Mouse (Mus musculus) hindbrain, embryonic 16.5 days (tissue): Measurements from ENCODE around the gene Agtpbp1. TPM values are rescaled to one million over a fixed set of nuclear protein-coding genes. Genes with fewer than 3 reads are reported as not detected.

Source experiments
- ATAC-seq: fragments of 200-750 bp; cut with Nextera tagmentation; 2 replicates; pipeline ENCODE4 v1.8.0; 2017; ENCODE audit warnings: moderate TSS enrichment, moderate library complexity
- H3K27ac ChIP-seq: fragments of 300-500 bp; sonication (generic); 2 replicates; pipeline ENCODE4 v1.5.1; 2014; ENCODE audit warnings: low read depth, mild to moderate bottlenecking, control low read depth, low read length, moderate library complexity
- H3K27me3 ChIP-seq: fragments of 300-500 bp; sonication (generic); replicated peaks from 2 replicates; pipeline ENCODE4 v1.6.1; 2014; ENCODE audit warnings: low read length; ENCODE audit not compliant: control insufficient read depth, insufficient read depth
- H3K36me3 ChIP-seq: fragments of 300-500 bp; sonication (generic); 2 replicates; pipeline ENCODE4 v1.6.1; 2014; ENCODE audit warnings: mild to moderate bottlenecking, low read length, moderate library complexity, mixed read lengths; ENCODE audit not compliant: control insufficient read depth, insufficient read depth
- H3K4me1 ChIP-seq: fragments of 300-500 bp; sonication (generic); 2 replicates; pipeline ENCODE4 v1.6.1; 2014; ENCODE audit warnings: low read depth, low read length; ENCODE audit not compliant: control insufficient read depth, insufficient read depth
- H3K4me2 ChIP-seq: fragments of 300-500 bp; sonication (generic); 2 replicates; pipeline ENCODE4 v1.6.1; 2014; ENCODE audit warnings: mild to moderate bottlenecking, low read length, control low read depth, moderate library complexity
- H3K4me3 ChIP-seq: fragments of 300-500 bp; sonication (generic); 2 replicates; pipeline ENCODE4 v1.5.1; 2014; ENCODE audit warnings: mild to moderate bottlenecking, low read length, control low read depth, moderate library complexity
- H3K9ac ChIP-seq: fragments of 300-500 bp; sonication (generic); 2 replicates; pipeline ENCODE4 v1.6.1; 2014; ENCODE audit warnings: low read depth, mild to moderate bottlenecking, control low read depth, low read length, moderate library complexity
- H3K9me3 ChIP-seq: fragments of 300-500 bp; sonication (generic); 2 replicates; pipeline ENCODE4 v1.6.1; 2014; ENCODE audit warnings: mild to moderate bottlenecking, low read length, moderate library complexity; ENCODE audit not compliant: control insufficient read depth
- WGBS: fragments of 180-500 bp; shearing (Covaris S2); extraction: QIAGEN DNeasy Blood & Tissue Kit; methylation state at CpG from one replicate; pipeline ENCODE4 v1.1.7; 2014; 5-methylcytosine and 5-hydroxymethylcytosine counted together
- polyA plus RNA-seq: library from polyadenylated mRNA; unstranded; fragments of >200 nt; fragmentation: Nextera tagmentation; extraction: Ambion mirVana; gene quantifications from 2 replicates; pipeline ENCODE4 v1.2.1, GENCODE M21; 2015

The Agtpbp1 gene
- polyA plus RNA-seq, 1 experiment from 2014 or later, result 69.0 TPM

GRCm38 (mm10) chr13:59505867-59506266, 79.2 kb downstream of the Agtpbp1 start:
- Histone ChIP-seq H3K9me3 (no peaks in the 10 kb centered on the region), H3K4me2 (no peak overlapping the region), H3K9ac (no peak overlapping the region), H3K27me3 (no peaks in the 10 kb centered on the region), H3K4me1 (no peaks in the 10 kb centered on the region; the same call in 1 of the 2 replicates), H3K4me3 (no peak overlapping the region), H3K27ac (no peak overlapping the region), H3K36me3 (peaks cover 12% of the 10 kb centered on the region)
- ATAC-seq, result no peak
- whole genome bisulfite sequencing, result 74% methylated on average over 4 of the region's 4 CpGs

DNA sequence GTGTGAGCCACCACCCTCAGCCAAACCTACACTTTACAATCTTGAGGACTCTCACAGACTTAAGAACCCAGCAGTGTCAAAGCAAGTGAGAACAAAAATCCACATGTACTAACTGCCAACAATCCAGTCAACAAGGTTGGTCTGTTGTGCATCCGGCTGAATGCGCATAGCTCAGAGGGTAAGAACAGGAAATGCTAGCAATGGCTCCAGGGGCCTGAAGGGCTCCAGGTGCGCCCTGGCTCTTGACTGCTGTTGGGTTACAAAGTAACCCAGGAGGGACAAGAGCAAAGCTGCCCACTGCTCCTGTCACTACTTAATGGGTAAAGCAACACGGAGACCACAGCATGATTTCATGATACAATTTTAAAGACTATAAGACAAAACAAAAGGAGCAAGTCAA, 81.4 kb downstream of the Agtpbp1 start:
- H3K4me1 ChIP-seq, result no peaks in the 10 kb centered on the region; the same call in 1 of the 2 replicates
- H3K27ac ChIP-seq, result no peak overlapping the region
- H3K4me2 ChIP-seq, result no peak overlapping the region
- no peaks in the 10 kb centered on the region for H3K27me3 ChIP-seq
- 81% methylated on average over 4 of the region's 4 CpGs for WGBS
- no peaks in the 10 kb centered on the region for H3K9me3 ChIP-seq
- ATAC-seq, result no peak
- no peak overlapping the region for H3K4me3 ChIP-seq
- no peak overlapping the region for H3K9ac ChIP-seq
- H3K36me3 ChIP-seq, result peaks cover 20% of the 10 kb centered on the region

- ATAC-seq, result no peak
- no peaks in the 10 kb centered on the region for H3K27me3 ChIP-seq
- no peaks in the 10 kb centered on the region for H3K9me3 ChIP-seq
- H3K4me3 ChIP-seq, result no peak overlapping the region
- H3K36me3 ChIP-seq, result peaks cover 15% of the 10 kb centered on the region
- 89% methylated on average over 6 of the region's 6 CpGs for WGBS
- no peak overlapping the region for H3K27ac ChIP-seq
- peaks cover 2% of the 10 kb centered on the region for H3K4me1 ChIP-seq
- H3K9ac ChIP-seq, result no peak overlapping the region
- no peak overlapping the region for H3K4me2 ChIP-seq
Observed at GRCm38 (mm10) chr13:59499831-59500230, 85.2 kb downstream of the Agtpbp1 start.

DNA sequence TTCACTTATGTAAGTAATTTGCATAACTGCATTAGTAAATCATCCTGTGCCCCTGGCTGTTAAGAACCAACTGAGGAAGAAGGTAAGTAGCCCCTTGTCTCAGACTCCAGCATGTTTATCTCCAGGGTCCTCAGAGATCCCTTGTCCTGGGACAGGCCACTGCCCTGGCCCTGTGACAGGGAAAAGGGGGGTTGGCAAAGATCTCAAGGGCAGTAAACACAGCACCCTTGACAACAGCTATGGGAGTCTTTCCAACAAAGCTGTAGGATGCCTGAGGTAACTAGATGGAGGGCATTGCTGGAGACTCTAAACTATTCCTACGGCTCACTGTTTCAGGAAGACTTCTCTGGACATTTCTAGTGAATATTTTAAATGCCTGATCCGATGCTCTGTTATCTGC, 85.7 kb downstream of the Agtpbp1 start:
- Histone ChIP-seq H3K9me3 (no peaks in the 10 kb centered on the region), H3K4me3 (no peak overlapping the region), H3K4me2 (no peak overlapping the region), H3K36me3 (peaks cover 20% of the 10 kb centered on the region), H3K27ac (no peak overlapping the region), H3K4me1 (peaks cover 2% of the 10 kb centered on the region), H3K9ac (no peak overlapping the region), H3K27me3 (no peaks in the 10 kb centered on the region)
- no peak for ATAC-seq
- WGBS, result 81% methylated on average over 2 of the region's 2 CpGs

DNA sequence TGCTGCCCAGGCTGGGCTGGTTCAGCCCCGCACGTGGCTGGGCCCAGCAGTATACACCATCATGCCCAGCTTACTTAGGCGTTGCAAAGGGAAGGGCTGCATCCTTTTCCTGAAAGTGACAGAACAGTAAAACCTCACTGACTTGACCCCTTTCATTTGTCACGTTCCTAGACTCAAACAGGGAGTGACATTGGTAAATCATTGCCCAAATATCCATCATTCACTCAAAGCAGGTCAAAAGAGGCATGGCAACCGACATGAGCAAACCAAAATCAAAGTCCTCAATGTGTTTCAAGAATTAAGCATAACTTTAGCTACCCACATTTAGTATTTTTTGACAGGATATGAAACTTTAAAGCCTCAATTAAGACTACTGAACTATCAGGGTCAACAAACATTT, 86.8 kb downstream of the Agtpbp1 start:
- Histone ChIP-seq H3K4me2 (no peak overlapping the region), H3K9me3 (no peaks in the 10 kb centered on the region), H3K4me1 (peaks cover 2% of the 10 kb centered on the region), H3K27ac (no peak overlapping the region), H3K4me3 (no peak overlapping the region), H3K9ac (no peak overlapping the region), H3K27me3 (no peaks in the 10 kb centered on the region), H3K36me3 (peaks cover 21% of the 10 kb centered on the region)
- WGBS, result 68% methylated on average over 5 of the region's 5 CpGs
- no peak for ATAC-seq

DNA sequence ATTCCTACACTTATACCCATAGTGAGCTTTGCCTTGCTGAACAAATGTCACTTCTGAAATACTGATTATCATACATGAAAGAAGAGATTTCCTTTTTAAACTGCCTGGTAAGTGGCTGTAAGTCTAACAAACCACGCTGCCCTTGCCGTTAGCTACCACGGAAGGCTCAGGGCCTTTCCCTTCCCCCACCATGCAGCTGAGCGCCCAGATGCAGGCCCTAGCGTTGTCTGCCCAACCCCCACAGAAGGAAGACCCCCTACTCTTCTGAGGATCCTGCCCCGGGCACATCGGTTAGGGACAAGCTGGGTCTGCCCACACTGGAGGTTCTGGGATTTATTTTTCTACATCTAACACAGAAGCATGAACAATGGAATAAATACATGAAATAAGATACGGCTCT, 89.2 kb downstream of the Agtpbp1 start:
- ATAC-seq, result no peak
- Histone ChIP-seq H3K4me1 (peaks cover 2% of the 10 kb centered on the region), H3K27ac (no peak overlapping the region), H3K9ac (peak overlapping the region; percentile 41), H3K9me3 (no peaks in the 10 kb centered on the region), H3K27me3 (no peaks in the 10 kb centered on the region), H3K4me3 (no peak overlapping the region), H3K36me3 (peaks cover 21% of the 10 kb centered on the region), H3K4me2 (no peak overlapping the region)
- 21% methylated on average over 8 of the region's 8 CpGs for WGBS

DNA sequence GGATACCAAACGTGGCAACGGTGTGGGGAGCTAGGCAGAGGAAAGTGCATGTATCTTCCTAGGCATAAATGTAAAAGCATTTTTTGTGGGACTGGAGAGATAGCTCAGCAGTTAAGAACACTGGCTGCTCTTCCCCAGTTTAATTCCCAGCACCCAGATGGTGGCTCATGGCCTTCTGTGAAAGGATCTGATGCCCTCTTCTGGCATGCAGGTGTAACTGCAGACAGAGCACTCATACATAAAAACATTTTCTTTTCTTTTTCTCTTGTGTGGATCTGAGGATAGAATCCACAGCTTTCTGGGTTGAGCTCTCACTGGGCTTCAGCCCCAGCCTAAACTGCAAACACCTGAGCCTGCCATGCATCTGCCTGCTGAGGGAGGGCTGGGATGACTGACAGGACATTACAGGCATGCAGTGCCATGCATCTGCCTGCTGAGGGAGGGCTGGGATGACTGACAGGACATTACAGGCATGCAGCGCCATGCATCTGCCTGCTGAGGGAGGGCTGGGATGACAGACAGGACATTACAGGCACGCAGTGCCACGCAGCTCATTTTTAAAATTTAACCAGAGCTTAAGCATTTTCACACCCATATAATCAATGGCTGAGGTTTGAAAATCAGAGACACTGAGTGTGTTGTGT, 90.3 kb downstream of the Agtpbp1 start:
- no peak overlapping the region for H3K4me3 ChIP-seq
- H3K27ac ChIP-seq, result no peak overlapping the region

GRCm38 (mm10) chr13:59490726-59491125, 94.3 kb downstream of the Agtpbp1 start:
- Histone ChIP-seq H3K4me3 (no peak overlapping the region), H3K27ac (no peak overlapping the region), H3K4me2 (no peak overlapping the region), H3K9me3 (no peaks in the 10 kb centered on the region), H3K9ac (no peak overlapping the region), H3K4me1 (no peaks in the 10 kb centered on the region; the same call in 1 of the 2 replicates), H3K27me3 (no peaks in the 10 kb centered on the region), H3K36me3 (peaks cover 13% of the 10 kb centered on the region)
- WGBS, result 72% methylated on average over 4 of the region's 4 CpGs
- ATAC-seq, result no peak

More for the DNA sequence above, 90.3 kb downstream of the Agtpbp1 start:
- ATAC-seq, result no peak
- Histone ChIP-seq H3K9ac (no peak overlapping the region), H3K27me3 (no peaks in the 10 kb centered on the region), H3K9me3 (no peaks in the 10 kb centered on the region), H3K36me3 (peaks cover 15% of the 10 kb centered on the region), H3K4me1 (peaks cover 2% of the 10 kb centered on the region), H3K4me2 (no peak overlapping the region)
- 68% methylated on average over 5 of the region's 5 CpGs for WGBS

GRCm38 (mm10) chr13:59489143-59489542, 95.9 kb downstream of the Agtpbp1 start:
- no peak overlapping the region for H3K4me3 ChIP-seq
- peak; percentile 66; the same call in 1 of the 2 replicates for ATAC-seq
- 30% methylated on average over 2 of the region's 2 CpGs for WGBS
- no peaks in the 10 kb centered on the region for H3K9me3 ChIP-seq
- no peaks in the 10 kb centered on the region for H3K27me3 ChIP-seq
- H3K9ac ChIP-seq, result no peak overlapping the region
- H3K27ac ChIP-seq, result no peak overlapping the region
- H3K4me2 ChIP-seq, result no peak overlapping the region
- peaks cover 1% of the 10 kb centered on the region; the same call in 1 of the 2 replicates for H3K36me3 ChIP-seq
- H3K4me1 ChIP-seq, result no peaks in the 10 kb centered on the region; the same call in 1 of the 2 replicates
